Mouse (Mus musculus) embryonic facial prominence, embryonic 13.5 days (tissue): ENCODE results near the gene Capn5. TPM values are rescaled to one million over a fixed set of nuclear protein-coding genes. Genes with fewer than 3 reads are reported as not detected.
"Not testable (repeated sequence)": the region's sequence is repeated elsewhere in the genome, so short reads cannot be mapped to it uniquely, and the experiment has no call there.

Experiments used
- ATAC-seq: fragments of 200-750 bp; cut with Nextera tagmentation; 2 replicates; pipeline ENCODE4 v1.8.0; 2017; ENCODE audit warnings: low read depth; ENCODE audit not compliant: insufficient number of reproducible peaks, insufficient read depth, low FRiP score, low TSS enrichment
- H3K27ac ChIP-seq: fragments of 300-500 bp; sonication (generic); 2 replicates; pipeline ENCODE4 v1.5.1; 2015; ENCODE audit warnings: moderate library complexity, mild to moderate bottlenecking, inconsistent platforms
- H3K27me3 ChIP-seq: fragments of 300-500 bp; sonication (generic); 2 replicates; pipeline ENCODE4 v1.6.1; 2015; ENCODE audit warnings: mild to moderate bottlenecking, inconsistent platforms
- H3K36me3 ChIP-seq: fragments of 300-500 bp; sonication (generic); 2 replicates; pipeline ENCODE4 v1.6.1; 2015; ENCODE audit warnings: mild to moderate bottlenecking, inconsistent platforms
- H3K4me1 ChIP-seq: fragments of 300-500 bp; sonication (generic); 2 replicates; pipeline ENCODE4 v1.6.1; 2015; ENCODE audit warnings: inconsistent platforms
- H3K4me2 ChIP-seq: fragments of 300-500 bp; sonication (generic); 2 replicates; pipeline ENCODE4 v1.6.1; 2015; ENCODE audit warnings: moderate library complexity, mild to moderate bottlenecking, inconsistent platforms
- H3K4me3 ChIP-seq: fragments of 300-500 bp; sonication (generic); 2 replicates; pipeline ENCODE4 v1.5.1; 2015; ENCODE audit warnings: mild to moderate bottlenecking, inconsistent platforms
- H3K9ac ChIP-seq: fragments of 300-500 bp; sonication (generic); 2 replicates; pipeline ENCODE4 v1.6.1; 2015; ENCODE audit warnings: mild to moderate bottlenecking, inconsistent platforms
- H3K9me3 ChIP-seq: fragments of 300-500 bp; sonication (generic); 2 replicates; pipeline ENCODE4 v1.6.1; 2016; ENCODE audit warnings: inconsistent platforms
- WGBS: fragments of 180-500 bp; shearing (Covaris S2); methylation state at CpG from one replicate; pipeline ENCODE4 v1.1.7; 2015; ENCODE audit warnings: mixed read lengths; 5-methylcytosine and 5-hydroxymethylcytosine counted together
- polyA plus RNA-seq: library from polyadenylated mRNA; unstranded; fragments of >200 nt; fragmentation: Nextera tagmentation; extraction: Ambion mirVana; gene quantifications from 2 replicates; pipeline ENCODE4 v1.2.1, GENCODE M21; 2015

Capn5 gene
- polyA plus RNA-seq, 1 experiment from 2014 or later = 6.0 TPM

- no peaks in the 10 kb centered on the region for H3K36me3 ChIP-seq
- no peak overlapping the region for H3K4me3 ChIP-seq
- peaks cover 13% of the 10 kb centered on the region for H3K4me1 ChIP-seq
- ATAC-seq = no peak
- H3K9ac ChIP-seq = no peak overlapping the region
- no peak overlapping the region for H3K27ac ChIP-seq
- no peak overlapping the region for H3K4me2 ChIP-seq
- peaks cover 46% of the 10 kb centered on the region for H3K27me3 ChIP-seq
- no peaks in the 10 kb centered on the region for H3K9me3 ChIP-seq
- 87% methylated on average over 1 of the region's 1 CpGs for WGBS
Observed at GRCm38 (mm10) chr7:98190578-98190977, 12.5 kb upstream of the Capn5 start.

- 53% methylated on average over 3 of the region's 3 CpGs for WGBS
- no peak overlapping the region for H3K27ac ChIP-seq
- peaks cover 37% of the 10 kb centered on the region for H3K27me3 ChIP-seq
- no peaks in the 10 kb centered on the region for H3K9me3 ChIP-seq
- ATAC-seq = no peak
- no peak overlapping the region for H3K4me2 ChIP-seq
- peaks cover 13% of the 10 kb centered on the region for H3K4me1 ChIP-seq
- no peak overlapping the region for H3K4me3 ChIP-seq
- no peak overlapping the region for H3K9ac ChIP-seq
- H3K36me3 ChIP-seq = no peaks in the 10 kb centered on the region
Observed at GRCm38 (mm10) chr7:98189745-98190144, 11.7 kb upstream of the Capn5 start.

DNA sequence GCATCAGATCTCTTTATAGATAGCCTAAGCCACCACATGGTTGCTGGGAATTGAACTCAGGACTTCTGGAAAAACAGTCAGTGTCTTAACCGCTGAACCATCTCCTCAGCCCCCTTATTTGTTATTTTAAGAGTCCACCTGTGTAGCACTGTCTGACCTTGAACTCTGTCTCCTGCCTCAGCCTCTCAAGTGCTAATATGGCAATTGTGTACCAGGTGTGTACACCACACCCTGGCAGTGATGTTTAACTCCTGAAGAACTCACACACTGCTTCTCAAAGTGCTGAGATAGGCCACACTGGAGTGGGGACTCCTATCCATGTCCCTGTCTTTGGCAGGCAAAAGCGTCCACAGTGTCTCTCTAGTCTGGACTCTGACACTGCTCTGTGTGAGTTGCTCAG, 10.6 kb upstream of the Capn5 start:
- Histone ChIP-seq H3K4me2 (no peak overlapping the region), H3K27me3 (peaks cover 27% of the 10 kb centered on the region), H3K4me3 (no peak overlapping the region), H3K9me3 (no peaks in the 10 kb centered on the region), H3K36me3 (no peaks in the 10 kb centered on the region), H3K4me1 (peaks cover 4% of the 10 kb centered on the region), H3K27ac (no peak overlapping the region), H3K9ac (no peak overlapping the region)
- no peak for ATAC-seq
- WGBS = 74% methylated on average over 2 of the region's 2 CpGs

DNA sequence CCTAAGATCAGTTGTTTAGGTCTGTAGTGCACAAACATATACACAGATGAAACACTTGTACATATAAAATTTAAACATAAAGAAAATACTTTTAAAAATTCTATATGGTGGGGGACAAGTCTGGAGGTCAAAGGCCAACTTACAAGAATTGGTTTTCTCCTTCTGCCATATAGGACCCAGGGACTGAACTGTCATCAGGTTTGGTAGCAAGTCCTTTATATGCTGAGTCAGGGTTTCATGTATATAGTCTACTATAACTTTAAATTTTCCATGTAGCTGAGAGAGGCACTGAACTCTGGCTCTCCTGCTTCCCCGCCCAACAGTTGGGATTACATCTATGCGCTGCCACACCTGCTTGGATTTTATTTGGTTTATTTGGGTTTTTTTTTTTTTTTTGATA, 10.2 kb upstream of the Capn5 start:
- Histone ChIP-seq H3K4me1 (no peaks in the 10 kb centered on the region; the same call in 1 of the 2 replicates), H3K36me3 (no peaks in the 10 kb centered on the region), H3K4me2 (no peak overlapping the region), H3K9me3 (no peaks in the 10 kb centered on the region), H3K27ac (no peak overlapping the region), H3K9ac (no peak overlapping the region), H3K27me3 (peaks cover 22% of the 10 kb centered on the region), H3K4me3 (no peak overlapping the region)
- 88% methylated on average over 2 of the region's 2 CpGs for WGBS
- ATAC-seq = no peak

GRCm38 (mm10) chr7:98187332-98187731, 9.3 kb upstream of the Capn5 start:
- H3K4me2 ChIP-seq, H3K4me3 ChIP-seq, H3K4me1 ChIP-seq, H3K27ac ChIP-seq, H3K36me3 ChIP-seq, ATAC-seq, H3K9me3 ChIP-seq, H3K9ac ChIP-seq: not testable (repeated sequence)
- H3K27me3 ChIP-seq = peaks cover 13% of the 10 kb centered on the region
- 42% methylated on average over 3 of the region's 3 CpGs for WGBS

- no peak overlapping the region for H3K4me3 ChIP-seq
- H3K36me3 ChIP-seq = no peaks in the 10 kb centered on the region
- H3K9ac ChIP-seq = no peak overlapping the region
- H3K27ac ChIP-seq = no peak overlapping the region
- H3K4me2 ChIP-seq = no peak overlapping the region
- ATAC-seq = no peak
- H3K27me3 ChIP-seq = peaks cover 6% of the 10 kb centered on the region
- no peaks in the 10 kb centered on the region for H3K4me1 ChIP-seq
- H3K9me3 ChIP-seq = no peaks in the 10 kb centered on the region
- WGBS = 74% methylated on average over 8 of the region's 8 CpGs
Observed at GRCm38 (mm10) chr7:98186637-98187036, 8.6 kb upstream of the Capn5 start.

GRCm38 (mm10) chr7:98185326-98185725, 7.3 kb upstream of the Capn5 start:
- 77% methylated on average over 6 of the region's 6 CpGs for WGBS
- Histone ChIP-seq H3K9ac (no peak overlapping the region), H3K36me3 (no peaks in the 10 kb centered on the region), H3K4me3 (no peak overlapping the region), H3K4me1 (no peaks in the 10 kb centered on the region), H3K4me2 (no peak overlapping the region), H3K27me3 (no peaks in the 10 kb centered on the region; the same call in 1 of the 2 replicates), H3K27ac (no peak overlapping the region), H3K9me3 (no peaks in the 10 kb centered on the region)
- ATAC-seq = no peak

DNA sequence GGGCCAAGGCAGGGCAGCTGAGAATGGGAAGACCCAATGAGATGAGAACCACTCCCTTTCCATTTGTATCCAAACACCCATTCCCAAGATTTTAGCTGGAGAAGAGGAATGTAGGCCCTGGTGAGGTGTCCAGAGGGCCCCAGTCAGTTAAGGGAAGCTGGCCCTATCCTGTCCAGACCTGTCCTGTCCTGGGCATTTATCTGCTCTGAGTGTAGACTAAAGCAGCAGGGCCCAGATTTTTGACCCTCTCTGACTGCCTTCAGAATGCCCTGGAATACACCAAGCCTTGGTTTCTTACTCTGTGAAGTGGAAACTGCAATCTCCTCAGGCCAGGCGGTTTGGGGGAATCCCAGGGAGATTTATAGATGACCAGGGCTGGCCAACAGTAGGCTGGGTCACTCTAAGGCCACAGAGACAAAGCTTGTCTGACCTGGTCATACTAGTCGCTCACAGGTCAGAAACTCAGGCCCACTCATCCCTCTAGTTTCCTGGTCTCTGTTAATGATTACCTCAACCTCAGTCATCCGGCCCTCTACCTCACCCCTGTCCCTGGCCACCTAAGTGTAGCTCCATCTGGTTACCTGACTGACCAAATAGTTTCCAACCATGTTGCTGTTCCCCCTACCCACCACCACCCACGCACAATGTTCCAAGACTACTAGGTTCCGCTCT, 622 bp upstream of the Capn5 start:
- H3K36me3 ChIP-seq = no peaks in the 10 kb centered on the region
- WGBS = 87% methylated on average over 5 of the region's 5 CpGs
- H3K27ac ChIP-seq = no peak overlapping the region
- H3K4me1 ChIP-seq = peaks cover 15% of the 10 kb centered on the region
- ATAC-seq = no peak
- peaks cover 3% of the 10 kb centered on the region for H3K27me3 ChIP-seq
- peak overlapping the region; percentile 74 for H3K9ac ChIP-seq
- no peaks in the 10 kb centered on the region for H3K9me3 ChIP-seq
- peak overlapping the region; percentile 82 for H3K4me2 ChIP-seq
- peak overlapping the region; percentile 80 for H3K4me3 ChIP-seq

DNA sequence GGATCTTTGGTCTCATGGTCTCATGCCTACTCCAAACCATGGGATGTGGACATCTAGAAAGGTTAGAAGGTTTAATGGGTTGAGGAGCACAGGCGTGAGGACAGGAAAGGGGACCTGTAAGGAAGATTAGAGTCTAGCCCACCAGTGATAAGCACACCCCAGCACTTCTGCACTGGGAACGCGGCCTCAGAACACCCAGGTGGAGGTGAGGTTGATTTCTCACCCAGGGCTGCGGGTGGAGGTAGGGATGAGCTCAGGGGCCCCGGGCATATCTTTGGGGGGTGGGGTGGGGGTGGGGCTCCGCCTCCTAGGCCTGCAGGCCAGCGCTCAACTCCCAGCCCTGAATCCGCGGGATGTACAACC, 527 bp downstream of the Capn5 start:
- ATAC-seq = no peak; the same call in 1 of the 2 replicates
- H3K4me1 ChIP-seq = peaks cover 15% of the 10 kb centered on the region
- H3K4me3 ChIP-seq = peak overlapping the region; percentile 80
- no peaks in the 10 kb centered on the region for H3K36me3 ChIP-seq
- no peak overlapping the region for H3K27ac ChIP-seq
- peak overlapping the region; percentile 82 for H3K4me2 ChIP-seq
- H3K9me3 ChIP-seq = no peaks in the 10 kb centered on the region
- peaks cover 3% of the 10 kb centered on the region for H3K27me3 ChIP-seq
- peak overlapping the region; percentile 74 for H3K9ac ChIP-seq
- WGBS = 5% methylated on average over 9 of the region's 9 CpGs

- WGBS = 34% methylated on average over 2 of the region's 2 CpGs
- H3K4me3 ChIP-seq = peak overlapping the region; percentile 80; the same call in 1 of the 2 replicates
- peaks cover 16% of the 10 kb centered on the region for H3K4me1 ChIP-seq
- H3K27ac ChIP-seq = no peak overlapping the region
- H3K36me3 ChIP-seq = no peaks in the 10 kb centered on the region
- H3K9ac ChIP-seq = no peak overlapping the region
- no peaks in the 10 kb centered on the region for H3K9me3 ChIP-seq
- H3K27me3 ChIP-seq = peaks cover 3% of the 10 kb centered on the region
- peak overlapping the region; percentile 82 for H3K4me2 ChIP-seq
- no peak for ATAC-seq
Observed at GRCm38 (mm10) chr7:98177071-98177485, 996 bp downstream of the Capn5 start.

DNA sequence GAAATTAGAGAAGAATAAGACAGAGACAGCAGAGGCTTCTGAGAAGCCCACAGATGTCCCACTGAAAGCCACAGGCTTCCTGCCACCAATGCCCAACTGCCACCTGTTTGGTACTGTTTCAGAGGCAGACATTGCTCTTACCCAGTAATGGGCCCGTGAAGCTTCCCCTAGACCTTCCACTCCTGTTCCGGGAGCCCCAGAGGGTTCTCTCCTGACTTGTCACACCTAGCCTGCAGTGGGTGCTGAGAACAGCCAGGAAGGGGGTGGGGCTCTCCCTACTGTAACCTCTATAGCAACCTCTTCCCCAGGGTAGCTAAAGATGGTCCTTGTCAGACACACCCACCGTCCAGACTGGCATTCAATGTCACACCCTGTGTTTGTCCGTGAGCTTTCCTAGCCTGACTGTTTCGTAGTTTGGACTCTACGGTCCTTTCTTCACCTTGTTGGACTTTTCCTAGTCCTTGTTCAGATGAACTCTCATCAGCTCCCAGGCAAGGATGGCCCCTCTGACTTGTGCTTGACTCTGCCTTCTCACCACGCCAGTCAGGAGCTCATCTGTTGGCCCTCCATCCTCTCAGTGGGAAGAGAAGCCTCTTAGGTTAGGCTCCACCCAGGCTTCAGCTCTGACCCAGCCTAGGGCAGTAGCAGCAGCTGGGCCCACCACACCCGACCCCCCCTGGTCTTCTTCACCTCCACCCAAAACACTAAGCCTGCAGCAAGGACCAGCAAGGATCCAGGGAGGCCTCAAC, 1.6 kb downstream of the Capn5 start:
- Histone ChIP-seq H3K4me3 (no peak overlapping the region), H3K4me2 (peak overlapping the region; percentile 82), H3K9ac (no peak overlapping the region), H3K27me3 (peaks cover 3% of the 10 kb centered on the region), H3K9me3 (no peaks in the 10 kb centered on the region), H3K27ac (no peak overlapping the region), H3K36me3 (no peaks in the 10 kb centered on the region), H3K4me1 (peaks cover 21% of the 10 kb centered on the region)
- ATAC-seq = no peak
- WGBS = 71% methylated on average over 8 of the region's 8 CpGs
